Comparison of ENCODE assay signal across 7 mouse cellular contexts in genomic region chr17:37270058-37270701, GRCm38 (mm10). TPM values are rescaled to one million over a fixed set of nuclear protein-coding genes. Genes with fewer than 3 reads are reported as not detected.
DNase-seq lines count a peak whose midpoint lies in the region; ATAC-seq lines count a peak whose summit lies in the region.

H2-M3 (plus strand) TSS chr17:37270220.

- no peaks in the 10 kb centered on the region for H3K36me3 ChIP-seq in intestine, embryonic 16.5 days (ENCODE audit: control insufficient read depth, insufficient read depth, low read length)
- no peaks in the 10 kb centered on the region for H3K36me3 ChIP-seq in midbrain, embryonic 11.5 days (ENCODE audit: control insufficient read depth, insufficient read depth, low read length)

- ATAC-seq in intestine, embryonic 16.5 days, result peak; percentile 98
- ATAC-seq in midbrain, embryonic 11.5 days (ENCODE audit: low FRiP score), result peak; percentile 99

- no peaks in the 10 kb centered on the region for H3K9me3 ChIP-seq in intestine, embryonic 16.5 days (ENCODE audit: control insufficient read depth, low read length)
- H3K9me3 ChIP-seq in midbrain, embryonic 11.5 days (ENCODE audit: control insufficient read depth, low read length), result no peaks in the 10 kb centered on the region

- H3K4me3 ChIP-seq in intestine, embryonic 16.5 days (ENCODE audit: low read length), result peak within 1 kb of the TSS; percentile 57
- H3K4me3 ChIP-seq in midbrain, embryonic 11.5 days (ENCODE audit: low read depth, low read length), result peak within 1 kb of the TSS; percentile 41

- H3K4me1 ChIP-seq in intestine, embryonic 16.5 days (ENCODE audit: control insufficient read depth, insufficient read depth, low read length), result no peaks in the 10 kb centered on the region
- no peaks in the 10 kb centered on the region for H3K4me1 ChIP-seq in midbrain, embryonic 11.5 days (ENCODE audit: control insufficient read depth, insufficient read depth, low read length)

- peak within 1 kb of the TSS; percentile 56 for H3K9ac ChIP-seq in intestine, embryonic 16.5 days (ENCODE audit: low read depth, low read length)
- peak within 1 kb of the TSS; percentile 54 for H3K9ac ChIP-seq in midbrain, embryonic 11.5 days (ENCODE audit: low read length)

- intact Hi-C loops in left cerebral cortex, postnatal 36 days (cut with DNase I), result no loop called here

- no peaks in the 10 kb centered on the region for H3K27me3 ChIP-seq in intestine, embryonic 16.5 days (replicated peaks; ENCODE audit: control insufficient read depth, insufficient read depth, low read length)
- no peaks in the 10 kb centered on the region for H3K27me3 ChIP-seq in midbrain, embryonic 11.5 days (ENCODE audit: control insufficient read depth, insufficient read depth, low read length)

- under 1% methylated on average over 26 of the region's 26 CpGs for WGBS in intestine, embryonic 16.5 days
- WGBS in midbrain, embryonic 11.5 days, result 5% methylated on average over 26 of the region's 26 CpGs

- H3K4me2 ChIP-seq in intestine, embryonic 16.5 days (ENCODE audit: low read depth, low read length), result peak within 1 kb of the TSS; percentile 82
- peak within 1 kb of the TSS; percentile 59 for H3K4me2 ChIP-seq in midbrain, embryonic 11.5 days

- peak; percentile 84 for DNase-seq in adrenal gland, adult 8-10 months
- peak; percentile 90 for DNase-seq in embryo, embryonic 9.5 days (ENCODE audit: extremely low spot score)
- peak; percentile 66 to 75 for DNase-seq in gastrocnemius, postnatal 4 days (ENCODE audit: low spot score in 2 of 2)
- peak; percentile 79 to 90 for DNase-seq in left cerebral cortex, postnatal 36 days (ENCODE audit: low spot score in 2 of 2)
- DNase-seq in midbrain, embryonic 11.5 days (ENCODE audit: low spot score, missing footprints), result peak; percentile 99
- DNase-seq in skeletal muscle tissue, adult 2 months (ENCODE audit: low read depth, low spot score), result peak; percentile 86

- no peak within 1 kb of the TSS for H3K27ac ChIP-seq in intestine, embryonic 16.5 days (ENCODE audit: low read length)
- H3K27ac ChIP-seq in midbrain, embryonic 11.5 days (ENCODE audit: low read depth, low read length), result no peak within 1 kb of the TSS

RNA-seq across cellular contexts. Expression of gene H2-M3, which starts in this region (rescaled TPM):
- total RNA-seq in adrenal gland, adult 8-10 months (2022), result 1 to 10 TPM; 5.5 to 8.0 (median 6.8) TPM
- 1 to 10 TPM; 1.6 to 2.1 TPM for total RNA-seq in gastrocnemius, postnatal 4 days (2021)
- 5.1 and 5.2 TPM in 2 replicates for polyA plus RNA-seq in intestine, embryonic 16.5 days (2015; fragmentation: Nextera tagmentation; extraction: Ambion mirVana)
- 1 to 10 TPM; 3.2 to 3.4 TPM for total RNA-seq in left cerebral cortex, postnatal 36 days (2021)
- polyA plus RNA-seq in midbrain, embryonic 11.5 days (2014; fragmentation: Nextera tagmentation; extraction: Ambion mirVana), result 1.4 and 1.8 TPM in 2 replicates
